Mouse (Mus musculus) olfactory bulb, adult 2 months (tissue): ENCODE measurements around the gene Rsf1.

Experiments used
- CTCF ChIP-seq: fragments of 200-500 bp; IDR thresholded peaks from 2 replicates; pipeline ENCODE4 v1.5.1; 2012; ENCODE audit warnings: low read depth, mild to moderate bottlenecking, low read length, moderate library complexity; ENCODE audit not compliant: insufficient read depth
- POLR2A ChIP-seq: fragments of 200-500 bp; IDR thresholded peaks from 2 replicates; pipeline ENCODE4 v1.6.1; 2012; ENCODE audit warnings: mild to moderate bottlenecking, low read depth, low read length, moderate library complexity; ENCODE audit not compliant: insufficient read depth

GRCm38 (mm10) chr7:97549301-97549700 lies 30.4 kb upstream of the Rsf1 start:
- TF ChIP-seq POLR2A (no peak), CTCF (no peak)
